Mouse (Mus musculus) thymus, adult 18-20 months (tissue): ENCODE data around the gene Dnajb2.

Source experiments
- DNase-seq, 2 experiments: peaks; one replicate each; pipeline ENCODE4 v3.0.0; 2022; ENCODE audit warnings: mixed read lengths in 2 of 2

The Dnajb2 gene

DNA sequence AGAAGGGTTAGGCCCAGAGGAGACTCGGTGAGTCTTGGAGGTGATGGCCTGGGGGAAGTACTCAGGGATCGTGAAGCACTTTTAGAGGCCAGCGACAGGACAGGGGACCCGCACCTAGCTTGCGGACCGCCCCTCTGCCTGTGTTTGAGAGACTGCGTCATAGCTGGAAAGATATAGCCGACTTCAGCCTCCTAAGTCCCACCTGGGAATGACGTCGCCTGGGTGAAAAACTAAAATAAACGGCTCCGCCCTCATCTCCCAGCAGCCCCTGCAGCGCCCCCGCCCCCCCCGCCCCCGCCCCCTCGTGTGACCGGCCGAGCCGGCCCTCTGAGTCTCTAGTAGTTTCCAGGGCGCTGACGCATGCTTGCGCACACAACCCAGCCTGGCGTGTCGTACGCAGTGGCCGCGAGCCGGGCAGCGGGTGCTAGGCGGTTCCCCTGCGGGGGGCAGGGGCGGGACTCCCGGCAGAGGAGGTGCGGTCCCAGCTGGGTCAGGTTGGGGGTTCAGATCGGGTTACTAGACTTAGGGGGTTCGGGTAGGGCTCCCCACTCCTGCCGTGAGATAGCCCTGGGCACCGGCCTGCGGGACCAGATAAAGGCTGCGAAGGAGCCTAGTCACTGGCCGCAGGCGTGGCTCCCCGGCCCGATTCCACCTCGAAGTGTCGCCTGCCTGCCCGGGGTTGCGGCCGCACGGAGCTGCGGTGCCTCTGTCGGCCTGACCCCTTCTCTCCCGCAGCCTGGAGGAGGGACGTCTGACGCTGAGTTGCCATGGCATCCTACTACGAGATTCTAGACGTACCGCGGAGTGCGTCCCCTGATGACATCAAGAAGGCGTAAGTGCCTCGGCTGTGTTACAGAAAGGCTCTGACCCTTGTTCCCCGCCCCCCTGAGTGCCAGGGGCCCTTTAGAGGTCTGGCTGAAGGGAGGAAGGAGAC lies at the start of gene Dnajb2:
Dnajb2 (plus strand) TSS at position 290 of the 934 bp plus-strand sequence.
- DNase-seq, result peak; percentile 67 to 79

DNA sequence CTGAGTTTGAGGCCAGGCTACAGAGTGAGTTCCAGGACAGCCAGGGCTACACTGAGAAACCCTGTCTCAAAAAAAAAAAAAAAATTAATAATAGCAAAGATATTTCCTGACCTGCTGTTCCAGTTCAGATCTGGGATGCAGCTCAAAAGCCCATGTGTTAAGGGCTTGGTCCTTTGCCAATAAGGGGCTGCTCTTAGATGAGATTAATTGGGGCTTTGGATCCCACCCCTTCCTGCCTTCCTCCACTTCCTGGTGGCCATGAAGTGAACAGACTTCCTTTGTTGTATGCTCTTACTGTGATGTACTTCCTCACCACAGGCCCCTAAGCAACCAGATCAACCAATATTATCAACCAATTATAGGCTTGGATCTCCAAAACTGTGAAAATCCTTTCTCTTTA lies 49.1 kb upstream of the Dnajb2 start:
- DNase-seq, result no peak

DNA sequence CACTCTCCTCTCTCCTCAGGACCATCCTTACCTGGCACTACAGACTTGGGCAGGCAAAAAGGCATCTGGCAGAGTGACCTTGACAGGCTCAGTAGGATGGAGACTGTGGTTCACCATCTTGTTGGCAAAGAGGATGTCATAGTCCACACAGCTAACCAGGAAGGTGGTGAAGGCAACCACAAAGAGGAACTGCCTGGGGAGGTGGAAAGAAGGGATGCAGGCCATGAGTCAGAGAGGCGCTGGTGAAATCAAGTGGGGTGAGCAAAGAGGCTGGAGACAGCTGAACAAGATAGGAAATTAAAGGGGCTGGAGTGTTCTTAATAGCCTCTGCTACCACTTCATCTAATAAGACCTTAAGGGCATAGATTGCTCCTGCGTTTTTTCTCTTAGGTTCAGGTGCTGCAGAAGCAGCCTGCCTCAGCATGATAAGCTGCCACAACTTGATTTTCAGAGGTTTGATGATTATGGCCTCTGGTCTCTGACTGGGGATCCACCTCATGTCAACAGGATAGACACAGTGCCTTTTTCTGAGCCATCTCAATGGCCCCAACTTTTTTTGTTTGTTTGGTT lies 48.2 kb upstream of the Dnajb2 start:
- no peak for DNase-seq

DNA sequence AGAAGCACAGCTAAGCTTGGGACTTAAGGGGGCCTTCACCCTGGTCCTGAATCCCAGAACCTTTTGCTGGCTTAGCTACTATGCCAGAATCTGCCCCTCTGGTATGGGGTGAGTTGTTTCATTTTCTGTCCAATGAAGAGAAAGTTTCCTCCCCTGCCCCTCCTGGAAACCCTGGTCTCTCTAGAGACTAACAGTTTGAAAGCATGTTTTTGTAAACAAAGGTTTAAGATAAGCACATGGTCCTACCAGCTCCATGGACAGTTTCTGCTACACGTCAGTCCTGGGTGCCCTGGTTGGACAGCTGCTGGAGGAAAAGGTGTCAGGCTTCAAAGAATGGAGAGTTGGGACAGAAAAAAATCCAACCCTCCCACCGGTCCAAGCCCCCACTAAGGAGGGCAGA lies 45.6 kb upstream of the Dnajb2 start:
- DNase-seq, result no peak

DNA sequence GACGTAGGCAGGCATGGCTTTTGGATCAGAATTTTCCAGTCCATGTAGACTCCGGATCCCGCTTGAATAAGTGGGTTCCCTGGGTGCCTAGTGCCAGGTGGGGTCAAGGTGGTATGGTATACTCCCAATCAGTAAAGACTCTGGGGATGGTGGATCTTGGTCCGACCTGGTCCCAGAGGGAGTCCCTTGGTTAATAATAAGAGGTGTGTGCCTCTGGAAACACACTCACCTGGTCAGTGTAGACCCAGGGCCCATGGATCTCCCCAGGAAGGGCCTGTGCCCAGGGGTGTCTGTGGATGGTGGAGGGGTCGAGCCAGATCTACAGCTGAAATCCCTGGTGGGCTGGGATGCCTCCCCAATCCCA lies 45.0 kb upstream of the Dnajb2 start:
- DNase-seq, result peak in 1 of 2 experiments; percentile 38

DNA sequence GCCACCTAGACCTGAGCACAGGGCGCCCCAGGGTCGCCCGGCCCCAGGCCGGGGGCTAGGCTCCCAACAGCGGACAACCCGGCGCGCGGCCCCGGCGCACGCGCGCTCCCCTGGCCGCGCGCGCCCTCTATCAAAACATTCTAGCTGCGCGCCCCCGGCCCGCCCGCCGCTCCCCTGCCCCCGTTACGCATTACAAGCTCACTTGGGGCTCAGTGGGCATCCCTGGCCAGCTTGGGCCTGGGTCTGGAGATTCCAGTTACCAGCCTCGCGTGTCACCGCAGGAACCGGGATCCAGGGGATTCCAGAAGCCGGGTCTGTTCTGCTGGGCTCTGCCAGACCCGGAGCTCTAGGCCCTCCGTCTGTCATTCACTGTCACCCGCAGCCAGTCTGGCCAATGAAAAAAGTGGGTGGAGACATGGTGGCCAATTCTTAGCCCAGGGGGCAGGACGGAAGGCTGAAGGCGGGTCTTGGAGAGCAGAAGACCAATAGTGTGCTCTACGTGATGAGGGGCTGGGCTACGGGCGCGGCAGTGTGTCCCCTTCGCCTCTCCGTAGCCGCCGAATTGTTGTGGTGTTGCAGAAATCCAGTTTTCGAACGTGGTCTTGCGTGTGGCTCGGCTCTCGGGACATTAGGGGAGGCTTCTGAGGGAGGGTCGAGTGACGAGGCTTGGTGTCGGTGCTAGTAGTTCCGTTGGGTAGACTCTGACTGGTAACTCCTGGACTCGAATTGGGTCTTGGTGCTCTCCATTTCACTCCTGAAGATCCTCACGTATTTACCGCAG lies 44.4 kb upstream of the Dnajb2 start, which contains the start of the genes Ankzf1 and Atg9a:
Ankzf1 (plus strand) TSS at position 530 of the 781 bp plus-strand sequence.
Atg9a (minus strand) TSS at position 575 of the 781 bp plus-strand sequence.
- DNase-seq, result peak; percentile 91 to 98

DNA sequence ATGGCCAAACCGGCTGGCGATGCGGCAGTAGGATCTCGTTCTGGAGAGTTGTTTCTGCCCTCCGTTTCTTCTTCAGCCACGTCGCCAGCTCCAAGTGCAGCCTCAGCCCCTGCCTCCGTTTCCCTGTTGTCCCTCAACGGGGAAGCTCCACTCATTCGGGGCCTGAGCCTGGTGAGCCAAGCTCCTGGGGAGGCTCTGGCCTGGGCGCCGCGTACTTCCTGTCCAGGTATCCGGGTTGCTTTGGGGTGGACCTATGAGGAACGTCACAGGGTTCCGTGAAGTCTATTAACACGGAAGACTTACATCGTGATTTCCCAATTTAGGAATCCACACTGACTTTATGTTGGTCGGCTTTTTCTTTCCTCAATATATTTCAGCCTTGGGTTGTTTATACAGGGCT lies 43.8 kb upstream of the Dnajb2 start:
- no peak for DNase-seq

DNA sequence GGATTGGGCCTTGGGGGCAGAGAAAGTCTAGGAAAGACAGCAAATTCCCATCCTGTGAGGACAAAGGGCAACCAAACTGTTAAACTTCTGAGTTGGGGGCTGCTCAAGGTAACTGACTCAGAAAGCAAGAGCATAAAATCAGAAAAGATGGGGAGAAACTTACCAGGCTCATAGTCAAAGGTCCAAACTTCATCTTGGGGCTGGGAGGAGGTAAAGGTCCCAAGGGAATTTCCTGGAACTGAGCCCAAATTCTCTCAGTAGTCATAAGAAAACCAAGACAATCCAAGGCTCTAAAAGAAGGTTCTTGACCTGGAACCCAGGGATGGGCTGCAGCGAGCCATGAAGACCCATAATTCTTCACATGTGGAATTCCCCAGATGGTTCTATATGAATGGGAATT lies 35.0 kb upstream of the Dnajb2 start:
- no peak for DNase-seq

DNA sequence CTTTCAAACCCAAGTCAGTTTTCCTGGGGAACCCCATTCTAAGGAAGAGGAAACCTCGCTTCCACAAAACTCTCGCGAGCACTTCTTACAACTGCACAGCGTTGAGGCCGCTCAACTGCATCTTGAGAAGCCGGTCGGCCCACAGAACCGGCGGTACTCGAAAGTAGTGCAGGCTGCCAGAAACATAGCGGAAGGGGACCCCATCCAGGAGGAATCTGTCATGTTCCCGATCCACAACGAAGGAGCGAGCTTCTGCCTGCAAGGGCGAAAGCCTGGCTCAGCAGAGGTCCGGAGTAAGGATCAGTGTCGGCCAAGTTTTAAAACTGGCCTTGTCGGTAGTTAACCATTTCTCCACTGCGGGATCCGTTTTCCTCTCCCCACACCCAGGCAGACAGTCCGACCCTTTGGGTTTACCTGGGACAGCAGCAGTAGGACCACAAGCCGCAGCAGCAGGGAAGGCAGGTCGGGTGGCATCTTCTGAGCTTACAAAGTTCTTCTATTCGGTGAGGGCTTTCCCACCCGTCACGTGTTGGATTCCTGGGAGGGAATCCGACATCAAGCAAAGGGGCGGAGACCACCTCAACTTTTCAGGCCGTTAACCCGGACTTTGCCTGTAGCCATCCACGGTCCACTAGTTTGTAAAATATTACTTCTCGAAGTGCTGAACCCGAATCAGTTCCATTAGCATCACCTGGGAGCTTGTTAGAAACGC lies 27.1 kb upstream of the Dnajb2 start:
- DNase-seq, result peak in 1 of 2 experiments; percentile 25

DNA sequence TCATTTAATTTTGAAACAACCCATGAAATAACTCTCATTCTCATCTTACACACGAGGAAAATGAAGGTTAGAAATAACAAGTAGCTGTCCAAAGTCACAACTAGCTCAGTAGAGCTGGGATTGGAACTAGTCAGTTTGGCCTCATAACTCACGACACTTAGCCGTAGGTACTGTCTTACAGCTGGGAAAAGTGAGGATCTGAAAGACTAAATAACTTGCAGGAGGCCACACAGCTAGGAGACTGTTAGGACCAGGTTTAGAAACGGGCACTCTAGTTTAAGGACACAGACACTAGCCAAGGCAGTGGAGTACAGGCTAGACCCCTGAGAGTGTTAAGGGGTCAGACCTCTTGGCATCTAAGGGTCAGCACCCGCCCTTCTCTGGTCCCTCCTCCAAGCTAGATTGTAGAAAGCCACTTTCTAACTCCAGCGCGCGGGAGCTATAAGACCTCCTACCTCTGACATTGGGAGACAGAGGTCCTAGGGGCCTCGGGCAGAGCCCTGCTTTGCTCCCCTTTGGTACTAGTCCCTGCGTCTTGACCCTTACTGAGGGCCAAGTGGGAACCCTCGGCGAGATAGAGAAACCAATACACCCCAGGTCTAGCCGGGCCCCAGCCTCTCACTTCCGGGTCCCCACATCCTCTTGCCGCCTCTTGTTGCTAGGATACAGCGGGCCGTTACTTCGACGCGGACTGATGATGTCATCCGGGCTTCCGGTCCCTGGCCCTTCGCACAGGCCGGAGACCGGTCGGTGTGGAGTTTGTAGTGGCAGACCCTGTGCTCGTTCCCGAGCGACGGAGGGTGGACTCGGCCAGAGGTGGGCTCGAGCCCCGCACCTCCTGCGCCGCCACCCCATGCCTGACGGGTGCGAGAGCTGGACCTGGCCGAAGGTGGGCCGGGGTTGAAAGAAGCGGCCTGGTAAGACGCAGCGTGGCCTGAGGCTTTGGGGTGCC lies 25.8 kb upstream of the Dnajb2 start, which contains the start of the genes Glb1l and Stk16:
Glb1l (minus strand) TSS at position 678 of the 952 bp plus-strand sequence.
Stk16 (plus strand) TSS at position 703 of the 952 bp plus-strand sequence.
- DNase-seq, result peak; percentile 88 to 94

DNA sequence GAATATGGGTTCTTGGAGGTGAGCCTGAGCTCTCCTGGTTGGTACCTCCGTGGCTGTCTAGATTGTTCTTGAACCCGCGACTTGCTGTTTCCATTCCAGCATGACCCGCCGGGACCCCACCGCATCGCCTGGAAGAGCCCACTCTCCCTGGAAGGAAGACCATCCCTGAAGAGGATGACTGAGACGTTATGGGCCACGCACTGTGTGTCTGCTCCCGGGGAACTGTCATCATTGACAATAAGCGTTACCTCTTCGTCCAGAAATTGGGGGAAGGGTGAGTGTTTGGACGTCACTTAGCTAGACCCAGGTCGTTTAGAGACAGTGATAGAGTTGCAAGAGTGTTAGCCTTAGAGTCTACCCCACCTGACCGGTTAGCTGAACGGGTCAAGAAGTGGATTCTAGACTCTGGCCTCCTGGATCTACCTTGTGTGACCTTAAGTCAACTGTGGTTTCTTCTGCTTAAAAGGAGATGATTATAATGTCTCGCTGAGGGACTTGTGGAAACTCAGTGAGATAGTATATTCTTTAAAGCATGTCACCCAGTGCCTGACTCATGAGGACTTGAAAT lies 25.0 kb upstream of the Dnajb2 start:
- DNase-seq, result no peak

DNA sequence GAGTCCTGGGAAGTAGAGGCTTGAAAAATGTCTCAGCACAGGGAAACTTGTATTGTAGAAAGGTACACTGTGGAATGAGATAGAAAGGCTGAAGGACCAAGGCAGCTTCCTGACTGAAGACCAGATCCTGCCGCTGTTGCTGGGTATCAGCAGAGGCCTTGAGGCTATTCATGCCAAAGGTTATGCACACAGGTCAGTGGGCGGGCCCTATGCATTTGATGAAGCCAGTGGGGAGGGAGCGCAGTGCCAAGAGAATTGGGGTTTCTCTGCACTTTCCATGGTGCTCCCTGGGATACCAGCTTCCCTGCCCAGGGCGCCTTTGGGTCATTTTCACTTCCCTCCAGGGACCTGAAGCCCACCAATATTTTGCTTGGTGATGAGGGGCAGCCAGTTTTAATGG lies 23.7 kb upstream of the Dnajb2 start:
- no peak for DNase-seq

DNA sequence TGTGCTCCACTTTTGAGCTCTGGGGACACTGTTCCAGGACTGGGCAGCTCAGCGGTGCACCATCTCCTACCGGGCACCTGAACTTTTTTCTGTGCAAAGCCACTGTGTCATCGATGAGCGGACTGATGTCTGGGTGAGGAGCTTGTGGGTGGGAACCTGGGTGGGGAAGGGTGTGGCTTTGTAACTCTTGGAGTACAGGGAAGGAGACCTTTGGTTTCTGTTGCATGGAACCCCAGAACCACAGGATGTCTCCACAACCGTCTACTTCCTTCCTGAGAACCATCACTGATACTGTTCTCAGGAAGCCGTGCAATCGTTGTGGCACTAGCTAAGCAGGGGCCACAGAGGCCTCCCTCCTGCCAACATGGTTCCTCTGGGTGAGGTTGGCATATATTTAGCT lies 23.1 kb upstream of the Dnajb2 start:
- DNase-seq, result peak in 1 of 2 experiments; percentile 20

DNA sequence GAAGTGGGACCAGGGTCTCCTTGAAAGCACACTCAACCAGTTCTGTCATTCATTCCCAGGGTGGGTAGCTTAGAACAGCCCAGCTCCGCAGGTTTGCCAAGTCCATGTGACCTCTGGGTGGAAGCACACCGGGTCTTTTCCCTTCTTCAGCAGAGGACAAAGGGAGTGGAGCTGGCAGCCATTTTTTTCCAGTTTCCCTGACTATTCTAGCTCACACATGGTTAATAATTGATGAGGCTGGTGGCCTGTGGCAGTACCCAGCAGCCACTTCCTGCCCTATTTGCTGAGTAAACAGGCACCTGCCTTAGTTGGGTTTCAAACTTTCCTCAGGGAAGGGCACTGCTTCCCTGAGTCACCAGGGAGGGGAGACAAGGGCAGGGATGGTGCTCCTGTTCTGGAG lies 21.8 kb upstream of the Dnajb2 start:
- DNase-seq, result no peak

DNA sequence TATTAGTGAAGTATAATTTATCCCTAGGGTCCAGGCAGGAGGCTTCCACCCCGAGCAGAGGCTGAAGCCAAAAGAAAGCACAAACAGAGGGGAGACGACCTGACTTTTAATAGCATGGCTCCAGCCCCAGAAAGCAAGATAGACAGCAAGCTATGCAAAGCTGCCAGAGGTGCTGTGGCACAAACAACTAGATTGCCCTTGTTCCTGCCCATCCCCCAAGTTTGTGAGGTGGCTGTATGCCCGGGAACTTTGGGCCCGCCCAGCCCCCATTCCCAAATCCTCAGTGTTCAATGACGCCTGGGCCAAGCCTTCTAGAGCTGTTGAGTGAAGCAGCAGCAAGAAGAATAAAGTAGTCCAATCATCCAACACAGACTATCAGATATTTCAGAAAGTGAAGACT lies 21.3 kb upstream of the Dnajb2 start:
- no peak for DNase-seq

DNA sequence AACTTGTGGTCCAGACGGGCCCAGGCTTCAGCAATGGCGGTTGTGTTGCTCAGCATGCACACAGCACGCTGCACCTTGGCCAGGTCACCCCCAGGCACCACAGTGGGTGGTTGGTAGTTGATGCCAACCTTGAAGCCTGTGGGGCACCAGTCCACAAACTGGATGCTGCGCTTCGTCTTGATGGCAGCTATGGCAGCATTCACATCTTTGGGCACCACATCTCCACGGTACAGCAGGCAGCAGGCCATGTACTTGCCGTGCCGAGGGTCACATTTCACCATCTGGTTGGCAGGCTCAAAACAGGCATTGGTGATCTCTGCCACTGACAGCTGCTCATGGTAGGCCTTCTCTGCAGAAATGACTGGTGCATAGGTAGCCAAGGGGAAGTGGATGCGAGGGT lies 20.4 kb upstream of the Dnajb2 start:
- DNase-seq, result no peak

DNA sequence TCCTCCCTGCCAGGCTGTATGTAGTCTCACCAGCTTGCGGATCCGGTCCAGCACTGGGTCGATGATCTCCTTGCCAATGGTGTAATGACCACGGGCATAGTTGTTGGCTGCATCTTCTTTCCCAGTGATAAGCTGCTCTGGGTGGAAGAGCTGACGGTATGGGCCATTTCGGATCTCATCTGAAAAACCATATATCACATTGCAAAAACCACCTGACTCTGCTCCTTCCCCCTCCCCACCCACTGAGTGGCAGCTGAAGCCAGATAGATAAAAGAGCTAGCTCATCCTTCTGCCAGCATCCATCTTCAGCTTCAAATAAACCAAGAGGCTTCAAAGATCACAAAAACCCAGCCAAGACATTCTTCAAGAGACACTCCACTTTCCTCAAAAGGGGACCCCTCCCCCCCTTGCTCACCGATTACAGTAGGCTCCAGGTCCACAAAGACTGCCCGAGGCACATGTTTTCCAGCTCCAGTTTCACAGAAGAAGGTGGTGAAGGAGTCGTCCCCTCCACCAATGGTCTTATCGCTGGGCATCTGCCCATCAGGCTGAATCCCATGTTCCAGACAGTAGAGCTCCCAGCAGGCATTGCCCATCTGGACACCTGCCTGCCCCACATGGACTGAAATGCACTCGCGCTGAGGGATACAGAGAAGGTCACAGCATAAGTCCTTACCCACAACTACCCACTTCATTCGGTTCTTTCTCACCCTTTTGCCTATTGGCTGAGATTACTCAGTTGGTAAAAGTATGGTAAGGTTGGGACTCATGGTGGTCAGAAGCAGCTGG lies 19.2 kb upstream of the Dnajb2 start:
- DNase-seq, result no peak

DNA sequence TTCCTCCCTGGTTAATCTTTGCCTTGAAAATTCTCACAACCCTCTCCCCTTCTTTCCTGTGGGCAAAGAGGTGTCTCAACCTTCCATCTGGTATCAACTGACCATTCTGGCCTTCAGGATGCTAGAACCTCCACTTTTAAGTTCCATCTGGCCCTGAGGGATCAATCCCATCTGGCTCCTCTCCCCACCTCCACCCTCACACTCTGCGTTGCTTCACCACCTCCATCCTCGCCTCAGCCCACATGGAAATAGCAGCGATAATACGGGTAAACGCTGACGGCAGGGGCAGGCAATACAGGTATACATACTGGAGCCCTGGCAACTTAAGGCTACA lies 18.3 kb upstream of the Dnajb2 start:
- no peak for DNase-seq

DNA sequence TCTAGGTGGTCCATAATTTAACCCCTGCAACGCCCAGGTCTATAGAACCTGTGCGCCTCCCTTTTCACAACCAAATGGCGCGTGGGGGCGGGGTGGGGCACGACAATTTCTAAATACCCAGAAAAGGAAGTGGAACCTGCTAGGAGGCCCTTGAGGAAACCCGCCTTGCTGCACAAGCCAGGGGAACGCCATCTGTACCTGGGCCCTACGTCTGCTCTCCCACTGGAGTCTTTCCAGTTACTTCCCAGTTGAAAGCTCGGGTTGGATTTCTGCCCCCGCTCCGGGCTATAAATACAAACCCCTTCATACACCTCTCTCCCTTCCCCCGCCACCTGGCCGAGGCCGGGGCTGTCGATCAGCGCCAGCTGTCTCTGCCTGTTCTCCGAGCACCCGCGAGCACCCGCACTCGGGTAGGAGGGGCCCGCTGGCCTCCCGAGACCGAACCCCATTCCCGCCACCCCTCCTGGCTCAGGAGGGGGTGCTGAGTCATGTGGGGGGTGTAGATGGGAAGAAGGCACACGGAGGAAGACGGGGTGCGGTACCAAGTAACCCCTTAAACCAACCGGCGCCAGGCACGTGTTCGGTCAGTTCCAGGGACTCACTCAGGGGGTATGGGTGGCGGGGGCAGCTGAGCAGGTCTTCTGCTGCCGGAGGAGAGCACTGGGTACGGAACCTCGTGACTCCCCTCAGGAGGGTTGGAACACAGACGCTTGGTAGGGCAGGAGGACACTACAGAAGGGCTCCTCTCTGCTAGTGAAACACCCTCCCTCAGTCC lies 17.8 kb upstream of the Dnajb2 start:
- DNase-seq, result peak; percentile 53 to 63
